Mouse (Mus musculus): ENCODE measurements around the gene Chrm4.

The Chrm4 gene

DNA sequence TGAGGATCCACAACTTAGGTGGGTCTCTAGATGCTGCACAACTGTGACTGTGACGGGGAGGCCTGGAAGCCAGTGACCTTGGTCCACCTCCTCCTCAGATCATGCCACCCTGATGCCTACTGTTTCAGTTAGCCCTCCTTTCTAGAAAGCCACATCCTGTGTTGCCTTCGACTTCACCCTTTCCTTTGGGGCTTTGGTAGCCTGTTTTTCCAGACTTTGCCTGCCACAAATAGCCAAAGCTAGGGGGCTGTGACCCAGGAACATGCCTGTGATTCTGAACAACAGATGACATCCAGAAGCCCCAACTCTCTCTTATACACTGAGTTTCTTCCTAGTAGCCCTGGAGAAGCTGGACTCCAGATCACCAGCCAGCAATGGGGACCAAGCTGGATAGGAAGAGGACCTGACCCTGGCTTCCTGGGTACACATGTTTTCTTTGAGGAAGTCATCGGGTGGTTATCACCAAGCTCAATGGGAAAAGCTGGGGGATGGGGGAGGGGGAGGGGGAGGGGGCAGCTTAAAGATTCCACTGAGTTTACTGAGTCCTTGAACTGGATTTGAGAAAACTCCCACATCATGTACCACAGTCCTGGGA lies 37.7 kb downstream of the Chrm4 start:
- DNase-seq: no peak

DNA sequence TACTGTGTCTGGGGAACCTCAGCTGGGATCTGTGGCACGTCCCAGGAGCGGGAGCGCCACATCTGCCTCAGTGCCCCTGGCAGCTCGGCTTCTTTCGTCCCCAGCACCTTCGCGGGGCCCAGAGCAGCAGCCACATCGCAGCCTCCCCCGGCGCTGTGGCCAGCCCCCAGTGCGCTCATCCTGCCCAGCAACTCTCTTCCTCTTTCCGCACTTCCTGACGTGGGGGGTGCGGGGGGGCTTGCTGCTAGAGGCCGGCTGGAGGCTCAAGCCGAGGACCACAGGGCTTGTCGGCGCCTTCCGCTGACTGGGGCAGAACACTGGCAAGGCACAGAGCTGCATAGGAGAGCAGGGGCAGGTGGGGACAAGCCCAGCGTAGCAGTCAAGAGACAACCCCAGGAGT lies 38.4 kb downstream of the Chrm4 start:
- peak; percentile 79 to 81 for DNase-seq

DNA sequence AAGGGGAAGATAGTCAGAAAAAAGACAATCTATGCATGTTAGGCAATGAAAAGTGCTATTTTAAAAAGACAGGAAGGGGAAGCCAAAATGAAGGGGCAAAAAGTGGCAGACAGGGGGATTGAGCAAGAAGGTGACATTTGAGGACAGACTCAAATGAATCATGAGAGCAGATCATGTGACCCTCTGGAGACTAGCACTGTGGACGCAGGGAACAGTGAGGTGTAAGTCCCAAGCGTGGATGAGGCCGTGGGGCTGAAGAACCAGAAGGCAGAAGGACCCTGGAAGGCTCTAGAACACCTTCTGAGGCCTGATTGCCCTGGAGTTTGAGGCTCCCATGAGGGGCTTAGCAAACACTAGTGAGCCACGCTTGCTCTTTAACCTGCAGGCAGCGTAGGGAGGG lies 39.3 kb downstream of the Chrm4 start:
- DNase-seq: no peak

DNA sequence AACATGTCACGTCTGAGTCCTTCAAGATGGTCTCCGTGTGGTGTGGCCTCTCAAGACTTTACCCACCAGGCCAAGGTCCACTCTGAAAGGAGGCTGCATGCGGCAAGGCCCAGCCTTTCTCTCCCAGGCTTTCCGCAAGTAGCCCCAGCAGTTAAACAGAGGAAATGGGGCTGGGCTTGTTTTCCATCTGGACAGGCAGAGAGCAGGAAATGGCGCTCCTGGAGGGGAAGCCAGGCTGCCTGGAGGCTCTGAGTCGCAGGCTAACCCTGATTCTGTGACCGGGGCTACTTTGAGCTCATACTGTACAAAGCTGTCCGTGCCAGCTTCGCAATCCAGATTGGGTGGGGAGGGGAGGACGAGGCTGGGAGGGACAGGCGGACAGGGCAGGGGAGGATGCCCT lies 40.9 kb downstream of the Chrm4 start:
- DNase-seq: no peak

DNA sequence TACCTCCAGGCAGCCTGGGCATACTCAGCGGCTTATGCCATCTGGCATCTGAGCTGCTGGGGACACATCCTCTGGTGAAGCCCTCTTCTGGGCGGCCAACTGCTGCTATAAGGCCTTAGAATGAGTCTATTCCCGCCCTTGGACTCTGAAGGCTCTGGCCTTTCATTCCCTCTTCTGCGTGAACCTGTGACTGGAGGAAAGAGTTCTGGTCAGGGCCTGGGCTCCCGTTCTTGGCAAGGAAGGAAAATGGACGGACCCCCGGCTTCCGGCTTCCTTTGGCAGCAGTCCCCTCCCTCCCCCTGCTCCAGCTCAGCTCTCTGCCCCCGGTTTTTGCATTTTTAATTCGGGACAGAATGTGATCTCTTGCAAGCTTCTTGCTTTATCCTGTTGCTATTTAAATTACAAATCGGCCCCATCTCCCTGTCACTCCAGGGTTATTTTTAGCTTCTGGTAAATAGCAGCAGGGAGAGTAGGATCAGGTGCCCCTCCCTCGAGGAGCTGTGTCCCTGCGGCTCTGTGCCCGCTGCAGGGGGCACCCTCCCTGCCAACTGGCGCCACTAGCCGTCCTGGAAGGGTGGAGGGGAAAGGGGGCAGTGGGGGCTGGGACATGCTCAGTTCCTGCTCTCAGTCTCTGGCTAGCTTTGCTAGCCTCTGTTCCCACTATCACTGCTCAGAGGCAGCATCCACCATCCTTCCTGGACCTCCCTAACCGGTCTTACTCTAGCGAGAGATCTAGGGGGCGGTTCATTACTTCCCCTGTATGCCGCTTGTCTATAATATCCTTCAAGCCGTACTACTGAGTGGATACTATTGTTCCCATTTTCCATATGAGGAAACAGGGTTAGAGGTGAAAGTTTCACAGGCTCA lies 44.4 kb downstream of the Chrm4 start:
- no peak for DNase-seq

DNA sequence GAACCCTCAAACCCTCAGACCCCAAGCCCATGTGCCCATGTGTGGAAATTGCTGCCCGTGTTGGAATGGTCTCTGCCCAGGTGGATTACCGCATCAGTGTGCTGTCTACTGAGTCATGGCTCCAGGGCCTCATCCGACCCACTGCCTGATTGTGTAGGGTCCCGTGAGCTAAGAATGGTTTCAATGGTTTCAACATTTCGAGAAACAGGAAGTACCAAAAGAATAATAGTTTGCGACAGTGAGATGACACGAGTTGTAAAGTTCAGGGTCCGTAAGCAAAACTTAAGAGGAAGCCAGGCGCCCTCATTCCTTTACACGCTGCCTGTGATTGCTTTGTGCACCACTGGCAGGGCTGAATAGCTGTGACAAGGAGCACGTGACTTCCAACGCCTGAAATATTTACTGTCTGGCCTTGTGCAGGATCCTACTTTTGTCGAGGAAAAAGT lies 45.1 kb downstream of the Chrm4 start:
- DNase-seq: no peak

DNA sequence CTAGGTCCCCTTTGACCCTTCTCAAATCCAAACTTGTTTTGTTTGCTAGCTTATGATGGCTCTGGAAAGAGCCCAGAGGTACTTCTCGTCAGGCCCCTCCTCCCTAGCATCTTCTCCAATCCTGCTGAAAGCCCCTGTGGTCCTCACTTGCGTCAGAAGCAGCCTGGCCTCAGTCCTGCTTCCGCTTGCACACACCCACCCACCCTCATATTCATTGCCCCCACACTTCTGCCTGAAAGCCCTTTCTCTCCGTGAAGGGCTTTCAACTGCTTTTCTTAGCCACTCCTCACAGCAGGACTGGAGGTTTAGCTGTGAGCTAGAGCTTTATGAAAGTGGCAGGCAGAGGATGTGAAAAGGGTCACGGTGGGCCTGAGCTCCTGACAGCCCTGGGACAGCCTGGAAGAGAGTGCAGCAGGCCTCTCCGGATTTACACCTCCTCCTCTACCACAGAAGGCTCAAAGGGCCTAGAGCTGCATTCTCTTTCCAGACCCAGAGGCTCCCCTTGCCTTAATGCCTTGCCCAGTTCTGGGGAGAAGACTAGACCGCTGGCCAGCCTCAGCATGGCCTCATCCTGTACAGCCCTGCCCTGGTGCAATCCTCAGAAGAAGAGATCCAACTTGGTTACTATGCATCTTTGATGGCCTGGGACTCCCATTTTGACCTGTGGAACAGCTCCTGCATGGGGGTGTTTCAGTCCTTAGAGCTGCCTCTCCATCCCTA lies 46.5 kb downstream of the Chrm4 start:
- no peak for DNase-seq

DNA sequence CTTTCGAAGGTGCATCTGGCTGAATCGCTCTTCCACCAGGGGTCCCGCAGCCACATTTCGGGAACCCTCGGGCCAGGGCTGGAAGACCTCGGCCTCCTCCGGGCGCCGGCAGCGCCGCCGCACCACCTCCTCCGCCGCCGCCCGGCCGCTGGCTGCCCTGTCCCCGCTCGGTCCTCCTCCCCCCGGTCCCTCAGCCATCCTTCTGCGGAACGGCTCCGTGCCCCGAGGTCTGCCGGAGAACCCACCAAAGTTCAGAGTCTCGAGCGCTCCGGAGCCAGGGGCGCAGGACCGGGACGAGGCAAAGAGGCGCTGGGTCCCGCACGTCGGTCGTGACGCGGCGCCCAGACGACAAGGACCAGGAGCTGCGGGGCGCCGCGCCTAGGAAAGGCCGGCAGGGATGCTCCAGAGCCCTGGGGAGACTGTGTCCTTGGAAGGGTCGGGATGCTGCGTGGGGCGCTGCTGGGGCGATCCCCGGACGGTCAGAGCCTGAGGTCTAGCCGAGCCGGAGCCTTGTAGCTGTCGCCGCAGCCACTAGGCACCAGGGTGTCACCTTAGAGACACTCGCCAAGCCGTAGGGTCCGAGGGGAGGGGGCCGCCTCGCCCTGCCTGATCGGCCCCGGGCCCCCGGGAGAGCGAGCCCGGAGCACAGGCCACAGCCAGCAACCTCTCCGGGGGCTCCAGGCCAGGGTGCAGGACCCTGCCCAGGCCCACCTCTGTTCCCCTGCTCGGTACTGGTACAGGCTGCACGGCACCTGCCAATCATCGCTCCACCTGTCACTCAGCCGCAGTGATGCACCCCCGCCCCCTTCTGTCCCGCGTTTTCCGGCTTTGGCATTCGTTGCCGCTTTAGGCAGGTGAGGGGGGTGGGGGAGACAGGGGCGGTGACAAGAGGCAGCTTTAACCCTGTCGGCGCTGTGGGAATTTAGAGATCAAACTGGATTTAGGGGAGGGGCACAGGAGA lies 48.8 kb downstream of the Chrm4 start, which contains the start of gene Dgkz:
Gene Dgkz, minus strand, starts transcription at position 284 of the 961 bp plus-strand sequence.
- no peak for DNase-seq

DNA sequence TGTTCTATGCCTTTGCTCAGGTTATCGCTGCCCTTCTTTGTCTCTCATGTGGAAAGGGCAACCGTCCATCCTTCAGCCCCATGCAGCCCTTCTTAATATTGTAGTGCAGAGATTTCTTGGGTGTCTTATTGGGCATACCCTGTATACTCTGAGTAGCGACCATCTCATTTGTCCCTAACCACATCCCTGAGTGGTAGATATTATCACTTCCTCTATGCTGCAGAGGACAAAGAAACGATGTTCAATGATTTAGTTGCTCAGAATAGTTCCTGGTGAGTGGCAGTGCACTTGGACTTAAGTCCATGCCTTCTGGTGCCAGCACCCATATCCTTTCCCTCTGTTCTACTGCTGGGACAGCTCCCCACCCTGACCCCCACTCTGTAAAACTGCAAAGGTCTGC lies 50.9 kb downstream of the Chrm4 start:
- no peak for DNase-seq
